Mouse (Mus musculus) brain, embryonic 14.5 days (tissue): Measurements from ENCODE around the gene Slc7a1.

ENCODE experiments used
- CTCF ChIP-seq: fragments of 200-500 bp; IDR thresholded peaks from 2 replicates; pipeline ENCODE4 v1.5.1; 2012; ENCODE audit warnings: inconsistent platforms, mild to moderate bottlenecking, moderate library complexity, borderline replicate concordance; ENCODE audit not compliant: insufficient read depth, insufficient read length; ENCODE audit errors: extremely low read depth
- POLR2A ChIP-seq: fragments of 200-500 bp; IDR thresholded peaks from 2 replicates; pipeline ENCODE4 v1.6.1; 2012; ENCODE audit warnings: mild to moderate bottlenecking, inconsistent platforms, borderline replicate concordance; ENCODE audit not compliant: poor library complexity, insufficient read depth, insufficient read length, severe bottlenecking; ENCODE audit errors: extremely low read depth

DNA sequence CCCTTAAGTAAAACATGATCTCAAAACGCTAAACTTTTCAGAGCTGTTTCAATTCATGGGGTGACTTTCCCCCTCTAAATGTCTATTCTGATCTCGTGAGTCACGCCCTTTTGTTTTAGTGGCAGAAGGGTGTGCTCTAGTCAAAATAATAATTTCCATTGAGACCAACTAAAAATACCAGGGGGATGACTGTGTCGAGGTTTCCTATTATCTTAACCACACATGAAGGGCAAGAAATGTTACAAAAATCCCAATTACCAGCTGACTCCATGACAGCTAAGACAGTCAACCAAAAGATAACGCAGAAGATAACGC, 1.3 kb downstream of the Slc7a1 start:
- no peak for TF ChIP-seq CTCF
- no peak for TF ChIP-seq POLR2A
